Mouse (Mus musculus) retina, postnatal 7 days (tissue): ENCODE results near the gene Nr1d2.
"Not testable (repeated sequence)": the region's sequence is repeated elsewhere in the genome, so short reads cannot be mapped to it uniquely, and the experiment has no call there.

Source experiments
- DNase-seq: peaks from one replicate; pipeline ENCODE4 v3.0.0-alpha.2; 2012; ENCODE audit warnings: low read depth, low spot score

The Nr1d2 gene

GRCm38 (mm10) chr14:18233076-18233475 lies 5.9 kb downstream of the Nr1d2 start:
- no peak for DNase-seq

DNA sequence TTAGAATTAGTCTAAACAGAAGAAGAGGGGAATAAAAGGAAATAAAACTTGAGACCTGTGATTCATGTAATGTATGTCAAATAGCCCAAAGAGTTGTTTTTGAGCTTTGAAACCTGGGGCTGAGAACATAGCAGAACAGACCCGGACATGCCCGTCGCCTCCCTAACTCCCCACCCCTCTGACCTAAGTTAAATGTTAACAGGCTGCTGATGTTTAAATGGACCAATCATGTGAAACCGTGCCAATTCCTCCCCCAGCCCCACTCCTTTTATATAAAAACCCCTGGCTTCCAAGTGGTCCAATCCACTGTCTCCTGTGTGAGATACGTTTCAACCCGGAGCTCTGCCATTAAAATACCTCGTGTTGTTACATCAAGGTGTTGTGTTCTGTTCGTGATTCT lies 7.1 kb downstream of the Nr1d2 start:
- not testable (repeated sequence) for DNase-seq

DNA sequence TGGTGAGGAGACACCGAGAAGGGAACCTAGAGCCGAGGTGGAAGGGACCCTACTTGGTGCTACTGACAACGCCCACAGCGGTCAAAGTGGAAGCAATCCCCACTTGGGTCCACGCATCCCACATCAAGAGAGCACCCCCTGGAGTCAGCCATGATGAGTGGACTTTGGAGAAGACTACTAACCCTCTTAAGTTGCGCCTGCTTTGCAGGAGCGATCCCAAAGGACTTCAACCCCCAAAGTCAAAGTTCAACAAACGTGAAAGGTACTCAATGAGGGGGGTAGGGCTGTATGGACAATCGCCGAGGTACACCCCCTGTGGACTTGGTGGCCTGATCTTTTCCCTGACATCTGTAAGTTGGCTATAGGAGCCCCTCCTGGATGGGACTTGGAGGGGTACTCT lies 9.2 kb downstream of the Nr1d2 start:
- not testable (repeated sequence) for DNase-seq

DNA sequence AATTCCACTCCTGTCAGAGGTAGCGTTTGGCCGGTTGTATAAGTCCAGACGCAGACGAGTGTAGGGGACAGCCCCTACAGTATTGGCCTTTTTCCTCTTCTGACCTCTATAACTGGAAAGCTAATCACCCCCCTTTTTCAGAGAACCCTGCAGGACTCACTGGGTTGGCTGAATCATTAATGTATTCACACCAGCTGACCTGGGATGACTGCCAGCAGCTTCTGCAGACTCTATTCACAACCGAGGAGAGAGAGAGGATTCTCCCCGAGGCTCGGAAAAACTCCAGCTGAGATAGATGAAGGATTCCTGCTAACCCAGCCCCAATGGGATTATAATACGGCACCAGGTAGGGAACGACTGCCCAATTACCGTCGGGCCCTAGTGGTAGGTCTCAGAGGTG lies 12.7 kb downstream of the Nr1d2 start:
- DNase-seq = not testable (repeated sequence)

DNA sequence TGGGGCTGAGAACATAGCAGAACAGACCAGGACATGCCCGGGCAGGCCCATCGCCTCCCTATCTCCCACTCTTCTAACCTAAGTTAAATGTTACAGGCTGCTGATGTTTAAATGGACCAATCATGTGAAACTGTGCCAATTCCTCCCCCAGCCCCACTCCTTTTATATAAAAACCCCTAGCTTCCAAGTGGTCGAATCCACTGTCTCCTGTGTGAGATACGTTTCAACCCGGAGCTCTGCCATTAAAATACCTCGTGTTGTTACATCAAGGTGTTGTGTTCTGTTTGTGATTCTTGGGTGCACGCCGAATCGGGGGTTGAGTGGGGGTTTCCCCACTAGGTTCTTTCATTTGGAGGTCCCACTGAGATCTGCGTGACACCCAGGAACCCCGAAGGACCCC lies 13.5 kb downstream of the Nr1d2 start:
- not testable (repeated sequence) for DNase-seq

- DNase-seq = no peak
Observed at GRCm38 (mm10) chr14:18221977-18222376, 16.9 kb downstream of the Nr1d2 start.

DNA sequence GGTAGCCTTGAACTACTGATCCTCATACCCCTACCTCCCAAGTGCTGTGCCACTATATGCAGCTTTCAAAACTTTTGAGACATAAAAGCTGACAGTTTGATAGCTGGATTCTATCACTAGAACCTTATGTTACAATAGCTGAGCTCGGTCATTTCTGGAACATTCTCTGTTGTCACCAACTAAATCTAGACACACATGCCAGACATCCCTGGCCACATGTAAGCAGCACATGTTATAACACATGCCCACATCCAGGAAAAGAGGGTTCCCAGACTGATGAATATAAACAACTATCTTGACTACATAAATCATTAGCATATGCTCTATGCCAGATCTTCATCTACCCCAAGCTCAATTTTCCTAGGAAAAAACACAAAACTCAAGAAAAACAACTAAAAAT lies 21.8 kb downstream of the Nr1d2 start:
- DNase-seq = no peak

- DNase-seq = no peak
Observed at GRCm38 (mm10) chr14:18216428-18216827, 22.5 kb downstream of the Nr1d2 start.

DNA sequence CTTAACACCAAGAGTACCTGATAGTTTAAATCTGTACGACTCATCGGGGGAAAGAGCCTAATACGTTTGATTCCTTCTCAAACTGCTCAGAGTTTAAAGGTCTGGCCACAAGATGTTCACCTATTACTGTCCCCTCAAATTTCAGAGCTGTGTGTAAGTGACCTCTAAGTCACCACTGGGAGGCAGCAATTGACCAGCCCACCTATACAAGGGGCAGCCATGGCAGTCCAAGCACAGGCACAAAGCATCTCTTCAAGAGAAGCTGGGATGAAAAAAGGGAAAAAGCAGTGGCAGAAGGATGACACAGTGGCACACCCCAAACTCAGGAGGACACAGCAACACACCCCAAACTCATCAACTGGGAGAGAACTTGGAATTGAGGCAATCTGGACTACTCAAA lies 28.1 kb downstream of the Nr1d2 start:
- peak; percentile 30 for DNase-seq

- not testable (repeated sequence) for DNase-seq
Observed at GRCm38 (mm10) chr14:18204315-18204714, 34.6 kb downstream of the Nr1d2 start.

GRCm38 (mm10) chr14:18201413-18201812 lies 37.5 kb downstream of the Nr1d2 start:
- DNase-seq = no peak

- peak; percentile 25 for DNase-seq
Observed at GRCm38 (mm10) chr14:18186883-18187417, 52.0 kb downstream of the Nr1d2 start.

DNA sequence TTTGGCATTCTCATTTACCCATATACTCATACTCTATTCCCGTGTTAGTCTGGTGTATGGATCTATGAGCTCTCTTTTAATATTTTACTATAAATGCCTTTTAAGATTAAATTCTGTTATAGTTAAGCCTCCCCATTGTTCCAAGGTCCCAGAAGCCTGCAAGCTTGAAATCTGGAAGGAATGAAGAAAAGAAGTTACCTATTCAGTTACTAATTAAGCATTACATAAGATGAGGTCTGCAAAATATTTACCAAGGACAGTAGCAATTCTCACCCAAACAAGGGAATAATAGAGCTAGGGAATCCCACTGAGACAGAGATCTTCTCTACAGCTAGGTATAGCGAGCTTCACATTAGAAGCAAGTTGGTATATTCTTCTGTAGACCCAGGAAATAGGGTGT lies 61.4 kb downstream of the Nr1d2 start:
- not testable (repeated sequence) for DNase-seq

DNA sequence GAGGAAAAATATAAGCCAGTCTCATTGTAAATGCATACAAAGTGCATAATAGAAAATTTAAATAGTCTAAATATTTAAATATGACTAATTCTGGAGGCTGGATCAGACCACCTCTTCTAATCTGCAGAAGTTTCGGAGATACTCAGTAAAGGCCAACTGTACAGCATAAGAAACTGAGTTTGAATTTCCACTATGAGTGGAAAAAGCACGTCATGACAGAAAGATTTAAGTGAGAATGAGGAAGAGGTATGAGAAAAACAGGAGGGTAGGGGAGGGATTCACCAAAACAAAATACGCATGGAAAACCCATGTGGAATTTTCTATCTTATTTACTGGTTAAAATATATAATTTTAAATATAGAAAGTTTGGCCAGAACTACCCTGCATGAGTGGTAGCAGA lies 71.3 kb downstream of the Nr1d2 start:
- no peak for DNase-seq

DNA sequence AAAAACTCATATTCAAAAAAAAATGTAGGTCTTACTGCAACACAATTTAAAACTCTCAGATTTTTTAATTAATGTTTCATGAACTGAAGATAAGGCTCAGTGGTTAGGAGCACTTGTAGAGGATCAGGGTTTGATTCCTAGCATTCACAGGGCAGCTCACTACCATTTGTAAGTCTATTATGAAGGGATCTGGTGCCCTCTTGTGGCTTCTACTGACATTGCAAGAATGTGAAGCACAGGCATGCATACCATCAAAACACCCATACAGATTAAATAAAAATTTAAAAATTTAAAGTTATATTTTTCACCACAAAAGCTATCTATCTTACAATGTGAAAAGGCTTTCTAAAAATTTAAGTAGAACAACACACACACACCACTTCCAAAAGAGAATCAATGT lies 71.9 kb downstream of the Nr1d2 start:
- peak; percentile 6 for DNase-seq
